Mouse (Mus musculus) Patski (cell line): ENCODE results near the gene Agap2. TPM values are rescaled to one million over a fixed set of nuclear protein-coding genes. Genes with fewer than 3 reads are reported as not detected.
"Not testable (repeated sequence)": the region's sequence is repeated elsewhere in the genome, so short reads cannot be mapped to it uniquely, and the experiment has no call there.

Experiments used
- ATAC-seq: fragments of 100-300 bp; one replicate; pipeline ENCODE4 v1.8.0; 2021
- CTCF ChIA-PET: fragments of 350-600 bp; sonication (Branson Sonifier 250); formaldehyde crosslinking; loops from one replicate; lab custom pipeline; 2022; ENCODE audit warnings: inconsistent platforms; lab: Charles Lee
- POLR2A ChIA-PET: fragments of 350-600 bp; sonication (Branson Sonifier 250); formaldehyde crosslinking; loops from one replicate; lab custom pipeline; 2022; ENCODE audit warnings: antibody characterized with exemption, inconsistent platforms; lab: Charles Lee
- DNase-seq: peaks from one replicate; pipeline ENCODE4 v3.0.0-alpha.2; 2011; ENCODE audit warnings: low read depth, low spot score
- H3K27me3 ChIP-seq: fragments of 371-371 bp; one replicate; pipeline ENCODE4 v1.5.1; 2021
- CTCF ChIP-seq: fragments of 100-300 bp; IDR thresholded peaks from one replicate; pipeline ENCODE4 v1.5.1; 2021
- in situ Hi-C: fragments of 300-500 bp; cut with MboI; formaldehyde crosslinking; loops from 3 replicates; pipeline ENCODE4 v1.11.1; 2018; ENCODE audit warnings: low pct_unique_long_range_greater_than_20kb, mixed read lengths
- polyA plus RNA-seq: library from polyadenylated mRNA; unstranded; gene quantifications from one replicate; pipeline ENCODE4 v1.2.3, GENCODE M21; 2021

Gene Agap2
- polyA plus RNA-seq, 1 experiment from 2014 or later = 1.4 TPM

DNA sequence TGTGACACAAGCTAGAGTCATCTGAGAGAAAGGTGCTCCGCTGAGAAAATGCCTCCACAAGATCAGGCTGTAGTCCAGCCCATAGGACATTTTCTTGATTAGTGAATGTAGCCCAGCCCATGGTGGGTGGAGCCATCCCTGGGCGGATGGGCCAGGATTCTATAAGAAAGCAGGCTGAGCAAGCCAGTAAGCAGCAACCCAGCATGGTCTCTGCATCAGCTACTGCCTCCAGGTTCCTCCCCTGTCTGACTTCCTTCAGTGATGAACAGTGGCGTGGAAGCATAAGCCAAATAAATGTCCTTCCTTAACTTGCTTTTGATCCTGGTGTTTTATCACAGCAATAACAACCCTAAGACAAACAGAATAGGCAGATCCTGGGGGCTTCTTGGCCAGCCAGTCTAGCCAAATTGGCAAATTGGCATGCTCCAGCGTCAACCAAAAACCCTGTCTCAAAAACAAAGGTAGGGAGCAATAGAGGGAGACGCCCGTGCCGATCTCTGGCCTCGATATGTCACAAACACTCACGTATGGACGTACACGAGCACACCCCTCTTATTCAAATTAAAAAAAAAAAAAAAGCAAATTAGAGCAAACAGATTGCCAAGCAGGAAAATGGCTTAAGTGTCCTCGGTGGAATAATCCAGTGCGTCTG, 47.8 kb downstream of the Agap2 start:
- TF ChIP-seq CTCF = no peak
- H3K27me3 ChIP-seq = no peaks in the 10 kb centered on the region
- CTCF ChIA-PET = interaction anchor here (0.9 to 4.0 kb wide), 9 partner anchors 8 to 106 kb away, joined by 3 to 41 read pairs (median 4); no protein-coding TSS in a partner anchor
- ATAC-seq (no peak), DNase-seq (no peak)
- POLR2A ChIA-PET = interaction anchor here (1.1 kb wide), 1 partner anchor 41 kb away, joined by 4 read pairs; no protein-coding TSS in a partner anchor
- in situ Hi-C loops = no loop called here

DNA sequence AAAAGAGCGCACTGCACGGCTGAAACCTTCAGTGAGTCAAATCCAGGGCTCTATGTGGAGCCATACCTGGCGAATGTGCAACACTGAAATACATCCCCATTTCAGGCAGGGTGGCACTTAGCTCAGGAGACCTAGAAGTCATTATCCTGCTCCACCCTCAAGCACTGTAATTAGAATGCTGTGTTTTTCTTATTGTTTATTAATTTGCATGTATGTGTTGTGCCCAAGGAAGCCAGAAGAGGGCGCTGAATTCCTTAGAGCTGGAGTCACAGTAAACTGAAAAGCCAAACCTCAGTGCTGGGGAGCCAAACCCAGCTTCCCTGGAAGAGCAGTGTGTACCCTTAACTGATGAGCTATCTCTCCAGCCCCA, 48.3 kb downstream of the Agap2 start:
- in situ Hi-C loops = no loop called here
- CTCF ChIA-PET = interaction anchor here (0.7 to 4.0 kb wide), 10 partner anchors 9 to 105 kb away, joined by 3 to 41 read pairs (median 4); no protein-coding TSS in a partner anchor
- H3K27me3 ChIP-seq = no peaks in the 10 kb centered on the region
- DNase-seq (no peak), ATAC-seq (no peak)
- peak; percentile 83 for TF ChIP-seq CTCF
- POLR2A ChIA-PET = interaction anchor here (1.1 kb wide), 1 partner anchor 40 kb away, joined by 4 read pairs; no protein-coding TSS in a partner anchor

DNA sequence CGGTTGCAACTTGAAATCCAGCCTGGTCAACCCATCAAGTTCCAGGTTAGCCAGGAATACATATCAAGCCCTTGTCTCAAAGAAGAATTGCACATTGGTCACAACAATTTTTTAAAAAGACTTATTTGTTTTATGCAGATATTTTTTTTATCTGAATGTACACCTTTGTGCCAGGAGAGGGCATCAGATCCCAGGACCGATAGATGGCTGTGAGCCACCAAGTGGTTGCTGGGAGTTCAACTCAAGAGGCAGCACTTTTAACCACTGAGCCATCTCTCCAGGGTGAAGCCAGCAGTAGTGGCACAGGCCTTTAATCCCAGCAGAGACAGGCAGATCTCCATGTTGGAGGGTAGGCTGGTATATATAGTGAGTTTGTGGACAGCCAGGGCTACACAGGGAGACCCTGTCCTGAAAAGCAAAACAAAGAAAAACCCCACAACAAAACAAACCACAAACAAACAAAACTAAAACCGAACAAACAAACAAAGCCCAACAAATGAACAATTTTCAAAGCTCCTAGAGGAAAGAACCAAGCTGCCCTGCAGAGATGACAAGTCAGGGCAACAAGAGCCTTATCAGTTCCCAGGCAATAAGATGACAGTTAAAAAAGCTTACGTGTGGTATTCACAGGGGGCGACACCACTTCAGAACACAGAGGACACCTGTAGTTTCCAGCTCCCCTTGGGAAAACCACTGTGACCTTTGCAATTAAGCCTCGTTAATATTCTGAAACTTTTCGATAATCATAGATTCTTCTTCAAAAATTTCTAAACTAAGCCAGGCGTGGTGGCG, 50.3 kb downstream of the Agap2 start:
- no peaks in the 10 kb centered on the region for H3K27me3 ChIP-seq
- TF ChIP-seq CTCF = peak; percentile 85
- ChIA-PET POLR2A (interaction anchor here (0.7 kb wide), 1 partner anchor 60 kb away, joined by 3 read pairs; no protein-coding TSS in a partner anchor), CTCF (interaction anchor here (0.9 to 4.0 kb wide), 7 partner anchors 8 to 103 kb away, joined by 3 to 41 read pairs (median 4); no protein-coding TSS in a partner anchor)
- ATAC-seq (no peak), DNase-seq (no peak)
- in situ Hi-C loops = loop anchor here (5.0 kb wide), 2 partner anchors 47 to 102 kb away; no protein-coding TSS in a partner anchor

DNA sequence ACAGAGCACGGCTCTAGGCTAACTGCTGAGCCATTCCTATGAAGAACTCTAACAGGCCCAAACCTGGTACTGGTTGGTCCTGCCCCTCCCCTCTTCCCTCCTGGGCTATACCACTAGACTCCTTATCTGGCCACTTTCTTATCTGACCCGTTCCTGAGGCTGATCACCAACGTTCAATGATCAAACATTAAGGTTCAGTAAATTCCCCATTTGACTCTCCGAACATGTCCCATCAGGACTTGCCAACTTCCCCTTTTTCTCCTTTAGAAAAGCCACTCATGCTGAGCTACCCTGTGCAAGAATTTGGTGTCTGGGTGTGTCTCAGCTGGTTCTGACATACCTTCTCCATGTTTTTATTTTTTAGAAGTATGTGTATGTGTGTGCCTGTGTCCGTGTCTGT, 51.5 kb downstream of the Agap2 start:
- no peak for TF ChIP-seq CTCF
- DNase-seq (no peak), ATAC-seq (no peak)
- in situ Hi-C loops = loop anchor here (5.0 kb wide), 2 partner anchors 46 to 101 kb away; no protein-coding TSS in a partner anchor
- POLR2A ChIA-PET = no interaction called here
- no peaks in the 10 kb centered on the region for H3K27me3 ChIP-seq
- CTCF ChIA-PET = interaction anchor here (0.7 to 1.8 kb wide), 3 partner anchors 19 to 45 kb away, joined by 3 to 7 read pairs (median 3); no protein-coding TSS in a partner anchor

DNA sequence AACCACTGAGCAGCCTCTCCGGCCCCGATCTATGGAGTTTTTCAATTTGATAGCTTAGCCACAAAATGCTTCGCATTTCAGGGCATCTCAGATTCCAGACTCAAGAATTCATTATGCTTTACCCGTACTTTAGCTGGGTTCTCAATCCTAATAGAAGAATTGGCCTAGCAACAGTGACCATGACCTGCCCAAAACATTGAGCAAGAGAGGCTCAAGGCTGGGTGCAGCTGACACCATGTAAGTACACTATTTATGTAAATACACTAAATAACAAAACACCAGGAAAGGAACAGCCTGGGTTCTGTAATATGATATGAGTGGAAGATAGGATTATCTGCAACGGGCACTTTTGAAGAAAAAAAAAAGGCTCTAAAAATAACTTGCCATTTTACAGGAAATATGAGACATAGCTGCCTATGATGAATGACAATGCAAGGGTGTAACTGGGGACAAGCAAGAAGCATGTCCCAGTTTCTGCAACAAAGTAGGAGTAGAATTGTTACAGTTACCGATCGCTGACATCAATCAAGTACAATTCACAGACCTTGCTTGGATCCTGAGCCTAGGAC, 52.7 kb downstream of the Agap2 start:
- CTCF ChIA-PET = interaction anchor here (1.0 to 1.8 kb wide), 3 partner anchors 42 to 111 kb away, joined by 3 to 7 read pairs (median 4); no protein-coding TSS in a partner anchor
- TF ChIP-seq CTCF = no peak
- POLR2A ChIA-PET = no interaction called here
- in situ Hi-C loops = loop anchor here (5.0 kb wide), 2 partner anchors 45 to 100 kb away; no protein-coding TSS in a partner anchor
- DNase-seq (no peak), ATAC-seq (no peak)
- no peaks in the 10 kb centered on the region for H3K27me3 ChIP-seq

DNA sequence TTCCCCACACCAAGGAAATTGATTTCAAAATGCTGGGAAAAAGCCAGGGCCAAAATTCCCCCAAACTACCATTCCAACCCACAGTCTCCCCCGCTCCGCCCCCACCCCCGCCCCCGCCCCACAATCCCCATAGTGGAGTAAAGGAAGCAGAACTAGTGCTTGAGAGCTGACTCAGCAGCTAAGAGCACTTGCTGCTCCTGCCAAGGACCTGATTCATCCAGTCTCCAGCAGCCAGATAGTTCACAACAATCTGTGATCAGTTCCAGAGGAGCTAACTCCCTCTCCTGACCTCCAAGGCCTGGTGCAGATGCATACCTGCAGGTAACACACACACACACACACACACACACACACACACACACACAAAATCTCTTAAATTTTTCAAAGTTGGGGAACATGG, 54.3 kb downstream of the Agap2 start:
- no peaks in the 10 kb centered on the region for H3K27me3 ChIP-seq
- no peak for ATAC-seq
- no peak for DNase-seq
- no peak for TF ChIP-seq CTCF
- CTCF ChIA-PET = interaction anchor here (1.6 kb wide), 1 partner anchor 41 kb away, joined by 5 read pairs; no protein-coding TSS in a partner anchor
- POLR2A ChIA-PET = interaction anchor here (0.6 kb wide), 1 partner anchor 78 kb away, joined by 4 read pairs; no protein-coding TSS in a partner anchor
- in situ Hi-C loops = loop anchor here (5.0 kb wide), 2 partner anchors 43 to 98 kb away; no protein-coding TSS in a partner anchor

DNA sequence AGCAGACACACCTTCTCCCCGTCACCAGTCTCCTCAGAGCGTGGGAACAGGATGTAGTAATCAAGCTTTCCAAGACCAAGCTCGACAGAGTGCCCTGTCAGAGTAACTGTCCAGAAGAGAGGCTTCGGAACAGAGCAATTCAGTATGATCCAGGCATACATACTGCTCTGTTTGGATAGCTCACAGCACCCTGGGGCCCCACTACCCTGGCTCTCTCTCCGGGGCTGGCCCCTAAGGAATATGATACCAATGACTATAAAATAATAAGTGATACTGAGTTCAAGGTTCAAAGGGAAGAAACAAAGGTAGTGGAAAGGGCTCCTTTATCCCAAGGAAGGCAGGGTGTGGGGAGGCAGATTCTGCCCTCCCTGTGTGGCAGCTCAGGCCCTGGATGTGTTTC, 57.4 kb downstream of the Agap2 start:
- ATAC-seq = no peak
- TF ChIP-seq CTCF = no peak
- in situ Hi-C loops = no loop called here
- CTCF ChIA-PET = interaction anchor here (2.0 to 4.7 kb wide), 2 partner anchors 10 to 39 kb away, joined by 8 to 24 read pairs; no protein-coding TSS in a partner anchor
- no peaks in the 10 kb centered on the region for H3K27me3 ChIP-seq
- POLR2A ChIA-PET = interaction anchor here (0.9 kb wide), 1 partner anchor 32 kb away, joined by 4 read pairs; the partner anchor contains the start of gene B4galnt1
- DNase-seq = no peak

DNA sequence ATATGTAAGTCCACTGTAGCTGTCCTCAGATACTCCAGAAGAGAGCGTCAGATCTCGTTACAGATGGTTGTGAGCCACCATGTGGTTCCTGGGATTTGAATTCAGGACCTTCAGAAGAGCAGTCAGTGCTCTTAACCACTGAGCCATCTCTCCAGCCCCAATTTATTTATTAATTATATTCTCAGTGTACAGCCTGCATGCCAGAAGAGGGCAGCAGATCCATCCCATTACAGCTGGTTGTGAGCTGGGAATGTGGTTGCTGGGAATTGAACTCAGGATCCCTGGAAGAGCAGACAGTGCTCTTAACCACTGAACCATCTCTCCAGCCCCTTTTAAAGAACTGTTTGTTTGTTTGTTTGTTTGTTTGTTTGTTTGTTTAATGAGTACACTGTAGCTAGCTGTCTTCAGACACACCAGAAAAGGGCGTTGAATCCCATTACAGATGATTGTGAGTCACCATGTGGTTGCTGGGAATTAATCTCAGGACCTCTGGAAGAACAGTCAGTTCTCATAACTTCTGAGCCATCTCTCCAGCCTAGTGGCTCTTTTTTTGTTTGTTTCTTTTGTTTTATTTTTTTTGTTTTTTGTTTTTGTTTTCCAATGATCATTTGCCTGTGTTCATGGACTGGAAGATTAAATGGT, 59.4 kb downstream of the Agap2 start:
- CTCF ChIA-PET = interaction anchor here (0.7 to 4.7 kb wide), 8 partner anchors 11 to 94 kb away, joined by 3 to 24 read pairs (median 5); no protein-coding TSS in a partner anchor
- peak; percentile 44 for ATAC-seq
- DNase-seq, in situ Hi-C loops, POLR2A ChIA-PET, H3K27me3 ChIP-seq: not testable (repeated sequence)
- peak; percentile 83 for TF ChIP-seq CTCF

DNA sequence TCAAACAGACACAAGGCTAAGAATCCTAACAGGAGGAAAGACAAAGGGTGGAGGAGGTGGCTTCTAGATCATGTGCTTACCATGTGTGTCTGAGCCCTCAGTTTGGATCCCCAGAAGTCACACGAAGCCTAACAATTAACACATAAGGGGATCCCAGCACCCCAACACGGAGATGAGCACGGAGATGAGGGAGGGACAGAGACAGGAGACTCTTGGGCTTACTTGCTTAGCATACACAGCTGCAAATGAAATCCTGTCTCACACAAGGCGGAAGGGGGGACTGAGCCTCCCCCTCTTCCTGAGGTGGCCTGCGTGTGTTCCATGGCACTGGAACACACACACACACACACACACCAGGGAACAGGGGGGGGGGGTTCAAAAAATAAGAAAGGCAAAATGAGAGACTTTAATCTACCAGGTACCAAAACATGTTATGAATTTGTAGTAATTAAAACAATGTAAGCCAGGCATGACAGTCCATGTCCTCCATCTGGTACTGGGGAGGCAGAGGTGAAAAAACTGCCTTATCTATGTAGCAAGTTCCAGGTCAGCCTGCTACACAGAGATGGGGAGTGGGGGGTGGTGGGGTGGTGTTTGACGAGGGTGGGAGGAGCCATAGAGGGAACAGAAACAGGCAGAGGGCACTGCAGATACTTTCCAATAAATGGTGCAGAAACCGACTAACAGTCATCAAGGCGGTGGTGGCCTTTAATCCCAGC, 60.2 kb downstream of the Agap2 start:
- CTCF ChIA-PET = interaction anchor here (1.6 to 4.7 kb wide), 6 partner anchors 11 to 93 kb away, joined by 4 to 24 read pairs (median 8); no protein-coding TSS in a partner anchor
- no peak for ATAC-seq
- in situ Hi-C loops = no loop called here

More for the DNA sequence above, 60.2 kb downstream of the Agap2 start:
- H3K27me3 ChIP-seq = no peaks in the 10 kb centered on the region
- no peak for TF ChIP-seq CTCF
- POLR2A ChIA-PET = no interaction called here
- DNase-seq = no peak
